Mouse (Mus musculus): Measurements from ENCODE around the gene Ccdc113. TPM values are rescaled to one million over a fixed set of nuclear protein-coding genes. Genes with fewer than 3 reads are reported as not detected.

Gene Ccdc113
- polyA plus RNA-seq, 1 experiment from 2014 or later = 3.0 TPM

Other genes starting within 250 kb of the Ccdc113 start
- 0.45 and 0.48 TPM in 2 replicates for gene Cngb1, start 227.5 kb upstream of the Ccdc113 start, polyA plus RNA-seq (2015; fragmentation: Nextera tagmentation; extraction: Ambion mirVana)
- gene Tepp, start 223.5 kb upstream of the Ccdc113 start, polyA plus RNA-seq (2015; fragmentation: Nextera tagmentation; extraction: Ambion mirVana) = 0.94 and 2.1 TPM in 2 replicates
- gene Zfp319, start 202.1 kb upstream of the Ccdc113 start, polyA plus RNA-seq (2015; fragmentation: Nextera tagmentation; extraction: Ambion mirVana) = 16.6 and 17.4 TPM in 2 replicates
- 35.1 and 37.8 TPM in 2 replicates for gene Usb1, start 201.8 kb upstream of the Ccdc113 start, polyA plus RNA-seq (2015; fragmentation: Nextera tagmentation; extraction: Ambion mirVana)
- 17.4 and 18.4 TPM in 2 replicates for gene Mmp15, start 181.8 kb upstream of the Ccdc113 start, polyA plus RNA-seq (2015; fragmentation: Nextera tagmentation; extraction: Ambion mirVana)
- 134 TPM in 2 replicates for gene Cfap20, start 99.2 kb upstream of the Ccdc113 start, polyA plus RNA-seq (2015; fragmentation: Nextera tagmentation; extraction: Ambion mirVana)
- gene Csnk2a2, start 44.0 kb upstream of the Ccdc113 start, polyA plus RNA-seq (2015; fragmentation: Nextera tagmentation; extraction: Ambion mirVana) = 8.9 and 12.1 TPM in 2 replicates
- gene Prss54, start 42.3 kb downstream of the Ccdc113 start, polyA plus RNA-seq (2015; fragmentation: Nextera tagmentation; extraction: Ambion mirVana) = not detected in 2 replicates
- gene Gins3, start 99.4 kb downstream of the Ccdc113 start, polyA plus RNA-seq (2015; fragmentation: Nextera tagmentation; extraction: Ambion mirVana) = 8.1 and 8.2 TPM in 2 replicates
- gene Ndrg4, start 142.9 kb downstream of the Ccdc113 start, polyA plus RNA-seq (2015; fragmentation: Nextera tagmentation; extraction: Ambion mirVana) = 224 and 229 TPM in 2 replicates
- gene Setd6, start 181.8 kb downstream of the Ccdc113 start, polyA plus RNA-seq (2015; fragmentation: Nextera tagmentation; extraction: Ambion mirVana) = 23.6 and 23.7 TPM in 2 replicates

All from hindbrain, embryonic 13.5 days (tissue).